Mouse (Mus musculus): ENCODE measurements around the gene Cisd2. TPM values are rescaled to one million over a fixed set of nuclear protein-coding genes. Genes with fewer than 3 reads are reported as not detected.
A peak's percentile ranks its signal among the peaks of the same experiment; 100 is the strongest.

Cisd2 gene
- polyA plus RNA-seq, 1 experiment = 26.6 TPM

GRCm38 (mm10) chr3:135411056-135411455 lies 12.7 kb downstream of the Cisd2 start:
- Histone ChIP-seq H3K27ac (ENCODE audit: insufficient read depth, low read depth, low read length) (no peak overlapping the region), H3K27me3 (ENCODE audit: control insufficient read depth, insufficient read depth, low read length) (no peaks in the 10 kb centered on the region), H3K36me3 (ENCODE audit: control insufficient read depth, insufficient read depth, low read length) (peaks cover 8% of the 10 kb centered on the region), H3K4me1 (ENCODE audit: control insufficient read depth, insufficient read depth, insufficient read length, low read length) (no peaks in the 10 kb centered on the region), H3K4me3 (ENCODE audit: low read depth, low read length) (no peak overlapping the region)
- no peak for TF ChIP-seq POLR2A (IDR thresholded peaks at IDR 0.05; ENCODE audit: low read depth, low read length)
- no peak for TF ChIP-seq CTCF (IDR thresholded peaks at IDR 0.05; ENCODE audit: extremely low read depth, insufficient read length, insufficient replicate concordance, low read depth, low read length)
- WGBS = 85% methylated on average over 12 of the region's 12 CpGs

GRCm38 (mm10) chr3:135409219-135409618 lies 14.5 kb downstream of the Cisd2 start:
- Histone ChIP-seq H3K27me3 (ENCODE audit: control insufficient read depth, insufficient read depth, low read length) (no peaks in the 10 kb centered on the region), H3K36me3 (ENCODE audit: control insufficient read depth, insufficient read depth, low read length) (peaks cover 8% of the 10 kb centered on the region), H3K4me3 (ENCODE audit: low read depth, low read length) (no peak overlapping the region), H3K27ac (ENCODE audit: insufficient read depth, low read depth, low read length) (no peak overlapping the region), H3K4me1 (ENCODE audit: control insufficient read depth, insufficient read depth, insufficient read length, low read length) (no peaks in the 10 kb centered on the region)
- 96% methylated on average over 5 of the region's 5 CpGs for WGBS
- TF ChIP-seq CTCF (IDR thresholded peaks at IDR 0.05; ENCODE audit: extremely low read depth, insufficient read length, insufficient replicate concordance, low read depth, low read length) (no peak), POLR2A (IDR thresholded peaks at IDR 0.05; ENCODE audit: low read depth, low read length) (no peak)

GRCm38 (mm10) chr3:135407351-135407750 lies 16.4 kb downstream of the Cisd2 start:
- WGBS = 60% methylated on average over 9 of the region's 9 CpGs
- Histone ChIP-seq H3K27me3 (ENCODE audit: control insufficient read depth, insufficient read depth, low read length) (no peaks in the 10 kb centered on the region), H3K4me3 (ENCODE audit: low read depth, low read length) (no peak overlapping the region), H3K27ac (ENCODE audit: insufficient read depth, low read depth, low read length) (no peak overlapping the region), H3K36me3 (ENCODE audit: control insufficient read depth, insufficient read depth, low read length) (peaks cover 8% of the 10 kb centered on the region), H3K4me1 (ENCODE audit: control insufficient read depth, insufficient read depth, insufficient read length, low read length) (no peaks in the 10 kb centered on the region)
- no peak for TF ChIP-seq POLR2A (IDR thresholded peaks at IDR 0.05; ENCODE audit: low read depth, low read length)
- no peak for TF ChIP-seq CTCF (IDR thresholded peaks at IDR 0.05; ENCODE audit: extremely low read depth, insufficient read length, insufficient replicate concordance, low read depth, low read length)

- Histone ChIP-seq H3K36me3 (ENCODE audit: control insufficient read depth, insufficient read depth, low read length) (peaks cover 5% of the 10 kb centered on the region; the same call in 1 of the 2 replicates), H3K4me3 (ENCODE audit: low read depth, low read length) (no peak overlapping the region), H3K4me1 (ENCODE audit: control insufficient read depth, insufficient read depth, insufficient read length, low read length) (no peaks in the 10 kb centered on the region), H3K27me3 (ENCODE audit: control insufficient read depth, insufficient read depth, low read length) (no peaks in the 10 kb centered on the region), H3K27ac (ENCODE audit: insufficient read depth, low read depth, low read length) (no peak overlapping the region)
- no peak for TF ChIP-seq POLR2A (IDR thresholded peaks at IDR 0.05; ENCODE audit: low read depth, low read length)
- TF ChIP-seq CTCF (IDR thresholded peaks at IDR 0.05; ENCODE audit: extremely low read depth, insufficient read length, insufficient replicate concordance, low read depth, low read length) = no peak
- WGBS = 74% methylated on average over 4 of the region's 4 CpGs
These were observed 19.1 kb downstream of the Cisd2 start for GRCm38 (mm10) chr3:135404599-135404998.

- Histone ChIP-seq H3K27me3 (ENCODE audit: control insufficient read depth, insufficient read depth, low read length) (no peaks in the 10 kb centered on the region), H3K36me3 (ENCODE audit: control insufficient read depth, insufficient read depth, low read length) (peaks cover 4% of the 10 kb centered on the region; the same call in 1 of the 2 replicates), H3K4me1 (ENCODE audit: control insufficient read depth, insufficient read depth, insufficient read length, low read length) (peaks cover 3% of the 10 kb centered on the region; the same call in 1 of the 2 replicates), H3K4me3 (ENCODE audit: low read depth, low read length) (no peak overlapping the region), H3K27ac (ENCODE audit: insufficient read depth, low read depth, low read length) (no peak overlapping the region)
- TF ChIP-seq CTCF (IDR thresholded peaks at IDR 0.05; ENCODE audit: extremely low read depth, insufficient read length, insufficient replicate concordance, low read depth, low read length) (no peak), POLR2A (IDR thresholded peaks at IDR 0.05; ENCODE audit: low read depth, low read length) (no peak)
- WGBS = 65% methylated on average over 5 of the region's 5 CpGs
These were observed 19.9 kb downstream of the Cisd2 start for GRCm38 (mm10) chr3:135403856-135404255.

GRCm38 (mm10) chr3:135403211-135403610 lies 20.5 kb downstream of the Cisd2 start:
- H3K27me3 ChIP-seq (ENCODE audit: control insufficient read depth, insufficient read depth, low read length) = no peaks in the 10 kb centered on the region
- H3K4me1 ChIP-seq (ENCODE audit: control insufficient read depth, insufficient read depth, insufficient read length, low read length) = peaks cover 3% of the 10 kb centered on the region; the same call in 1 of the 2 replicates
- TF ChIP-seq CTCF (IDR thresholded peaks at IDR 0.05; ENCODE audit: extremely low read depth, insufficient read length, insufficient replicate concordance, low read depth, low read length) (no peak), POLR2A (IDR thresholded peaks at IDR 0.05; ENCODE audit: low read depth, low read length) (no peak)
- H3K27ac ChIP-seq (ENCODE audit: insufficient read depth, low read depth, low read length) = no peak overlapping the region
- peaks cover 1% of the 10 kb centered on the region; the same call in 1 of the 2 replicates for H3K36me3 ChIP-seq (ENCODE audit: control insufficient read depth, insufficient read depth, low read length)
- H3K4me3 ChIP-seq (ENCODE audit: low read depth, low read length) = no peak overlapping the region
- 71% methylated on average over 9 of the region's 9 CpGs for WGBS

GRCm38 (mm10) chr3:135402201-135402658 lies 21.5 kb downstream of the Cisd2 start:
- TF ChIP-seq POLR2A (IDR thresholded peaks at IDR 0.05; ENCODE audit: low read depth, low read length) (no peak), CTCF (IDR thresholded peaks at IDR 0.05; ENCODE audit: extremely low read depth, insufficient read length, insufficient replicate concordance, low read depth, low read length) (peak; percentile 85; the same call in 1 of the 2 replicates)
- Histone ChIP-seq H3K4me3 (ENCODE audit: low read depth, low read length) (no peak overlapping the region), H3K27ac (ENCODE audit: insufficient read depth, low read depth, low read length) (no peak overlapping the region), H3K36me3 (ENCODE audit: control insufficient read depth, insufficient read depth, low read length) (no peaks in the 10 kb centered on the region), H3K27me3 (ENCODE audit: control insufficient read depth, insufficient read depth, low read length) (no peaks in the 10 kb centered on the region), H3K4me1 (ENCODE audit: control insufficient read depth, insufficient read depth, insufficient read length, low read length) (peaks cover 3% of the 10 kb centered on the region; the same call in 1 of the 2 replicates)
- 2% methylated on average over 10 of the region's 10 CpGs for WGBS
